Mouse (Mus musculus) 3T3-L1 (cell line): Measurements from ENCODE around the gene Gal3st2c.
"Not testable (repeated sequence)": the region's sequence is repeated elsewhere in the genome, so short reads cannot be mapped to it uniquely, and the experiment has no call there.

Source experiments
- DNase-seq: peaks from one replicate; pipeline ENCODE4 v3.0.0-alpha.2; 2015; ENCODE audit warnings: low read depth, low spot score

Gal3st2c gene

DNA sequence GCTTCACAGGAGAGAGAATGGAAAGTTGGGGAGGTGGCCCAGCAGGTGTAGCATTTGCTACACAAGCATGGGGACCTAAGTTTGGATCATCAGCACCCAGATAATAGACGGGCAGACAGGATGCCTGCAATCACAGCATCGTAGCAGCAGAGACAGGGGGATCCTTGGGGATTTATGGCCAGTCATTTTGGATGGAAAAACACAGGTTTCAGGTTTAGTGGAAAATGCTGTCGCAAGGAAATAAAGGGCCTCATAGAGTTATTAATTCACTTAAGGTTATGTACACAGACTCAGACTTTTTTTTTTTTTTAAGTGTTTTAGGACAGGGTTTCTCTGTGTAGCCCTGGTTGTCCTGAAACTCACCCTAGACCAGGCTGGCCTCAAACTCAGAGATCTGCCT is 55.2 kb downstream of the Gal3st2c start:
- DNase-seq = no peak

- no peak for DNase-seq
Measured at GRCm38 (mm10) chr1:94046544-94046943, 56.2 kb downstream of the Gal3st2c start.

DNA sequence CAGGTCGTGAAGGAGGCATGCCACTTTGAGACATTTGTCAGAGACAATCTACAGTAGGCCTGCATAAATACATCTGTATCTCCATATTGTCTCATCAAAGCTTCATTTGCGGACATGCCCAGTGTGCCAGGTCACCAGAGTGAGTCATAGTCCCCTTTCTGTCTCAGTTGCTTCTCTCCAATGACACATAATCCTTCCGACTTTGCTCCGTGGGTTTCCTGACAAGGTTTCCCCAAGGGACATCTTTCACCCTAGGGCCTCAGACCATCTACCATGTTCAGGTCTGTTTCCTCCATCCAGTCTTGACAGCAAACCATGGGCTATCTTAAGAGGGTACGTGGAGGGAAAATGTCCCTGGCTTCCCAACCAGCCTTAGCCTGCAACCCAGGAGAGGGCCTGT is 60.8 kb downstream of the Gal3st2c start:
- DNase-seq = no peak

DNA sequence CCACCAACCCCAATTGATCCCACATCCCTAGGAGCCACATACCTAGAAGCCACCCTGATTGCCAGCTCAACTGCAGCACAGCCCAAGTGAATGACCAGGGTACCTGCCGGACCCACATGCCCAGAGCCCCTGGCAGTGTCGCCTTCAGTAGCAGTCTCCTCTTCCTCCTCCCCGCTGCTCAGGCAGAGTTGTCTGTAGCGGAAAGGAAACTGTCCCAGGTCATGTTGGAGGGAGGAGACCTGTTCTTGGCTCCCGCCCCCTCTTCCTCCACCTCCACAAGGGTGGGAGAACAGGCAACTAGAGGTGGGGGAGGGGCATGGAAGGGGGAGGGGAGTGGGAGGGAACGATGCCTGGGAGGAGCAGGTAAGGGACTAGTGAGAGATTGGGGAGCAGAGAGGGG is 62.1 kb downstream of the Gal3st2c start, which contains the start of gene Pdcd1:
Gene Pdcd1 (minus strand): TSS at position 181 of the 400 bp plus-strand sequence.
- no peak for DNase-seq

- no peak for DNase-seq
Measured at GRCm38 (mm10) chr1:94053530-94054216, 63.4 kb downstream of the Gal3st2c start.

DNA sequence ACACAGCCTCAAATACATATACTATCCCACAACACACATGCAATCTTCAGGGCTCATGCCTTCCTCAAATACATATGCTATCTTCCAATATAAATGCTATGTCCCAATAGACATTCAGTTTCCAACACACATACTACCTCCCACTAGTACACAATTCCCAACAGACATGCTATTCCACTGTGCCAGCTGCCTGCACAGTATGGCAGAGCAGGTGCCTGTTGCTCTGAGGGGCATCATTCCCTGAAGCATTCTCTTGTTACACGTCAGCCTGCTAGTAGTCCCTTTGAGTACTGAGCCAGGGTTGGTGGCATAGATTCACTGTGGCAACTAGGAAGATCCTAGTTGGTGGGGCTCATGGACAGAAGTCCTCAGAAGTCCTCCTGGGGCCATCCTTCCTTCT is 64.2 kb downstream of the Gal3st2c start:
- no peak for DNase-seq

DNA sequence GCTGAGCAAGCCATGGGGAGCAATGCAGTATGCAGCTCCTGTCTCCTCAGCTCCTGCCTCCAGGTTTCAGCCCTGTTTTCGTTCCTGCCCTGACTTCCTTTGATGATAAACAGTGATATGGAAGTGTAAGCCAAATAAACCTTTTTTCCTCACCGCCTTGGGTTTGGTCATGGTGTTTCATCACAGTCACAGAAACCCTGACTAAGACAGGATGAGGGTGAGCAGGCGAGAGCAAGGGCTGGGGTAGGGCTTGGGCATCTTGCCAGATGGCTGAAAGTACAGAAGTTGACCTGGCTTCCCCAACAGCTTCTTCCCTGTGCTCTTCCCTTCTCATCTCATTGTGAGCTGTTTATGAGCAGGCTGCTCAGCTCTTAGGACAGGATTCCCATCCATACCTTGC is 65.7 kb downstream of the Gal3st2c start:
- DNase-seq = no peak

DNA sequence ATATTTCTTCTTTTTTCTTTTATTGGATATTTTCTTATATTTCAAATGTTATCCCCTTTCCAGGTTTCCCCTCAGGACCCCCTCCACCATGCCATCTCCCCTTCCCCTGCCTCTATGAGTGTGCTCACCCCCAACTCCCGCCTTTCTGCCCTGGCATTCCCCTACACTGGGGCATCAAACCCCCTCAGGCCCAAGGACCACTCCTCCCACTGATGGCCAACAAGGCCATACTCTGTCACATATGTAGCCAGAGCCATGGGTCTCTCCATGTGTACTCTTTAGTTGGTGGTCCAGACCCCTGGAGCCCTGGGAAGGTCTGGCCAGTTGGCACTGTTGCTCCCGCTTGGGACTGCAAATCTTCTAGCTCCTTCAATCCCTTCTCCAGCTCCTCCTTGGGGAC is 67.1 kb downstream of the Gal3st2c start:
- DNase-seq = no peak

DNA sequence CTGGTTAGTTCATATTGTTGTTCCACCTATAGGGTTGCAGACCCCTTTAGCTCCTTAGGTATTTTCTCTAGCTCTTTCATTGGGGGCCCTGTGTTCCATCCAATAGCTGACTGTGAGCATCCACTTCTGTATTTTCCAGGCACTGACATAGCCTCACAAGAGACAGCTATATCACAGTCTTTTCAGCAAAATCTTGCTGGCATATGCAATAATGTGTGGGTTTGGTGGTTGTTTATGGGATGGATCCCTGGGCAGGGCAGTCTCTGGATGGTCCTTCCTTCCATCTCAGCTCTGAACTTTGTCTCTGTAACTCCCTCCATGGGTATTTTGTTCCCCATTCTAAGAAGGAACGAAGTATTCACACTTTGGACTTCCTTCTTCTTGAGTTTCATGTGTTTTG is 68.0 kb downstream of the Gal3st2c start:
- not testable (repeated sequence) for DNase-seq
